Mouse (Mus musculus): ENCODE measurements around the gene Axin2.

Axin2 gene

DNA sequence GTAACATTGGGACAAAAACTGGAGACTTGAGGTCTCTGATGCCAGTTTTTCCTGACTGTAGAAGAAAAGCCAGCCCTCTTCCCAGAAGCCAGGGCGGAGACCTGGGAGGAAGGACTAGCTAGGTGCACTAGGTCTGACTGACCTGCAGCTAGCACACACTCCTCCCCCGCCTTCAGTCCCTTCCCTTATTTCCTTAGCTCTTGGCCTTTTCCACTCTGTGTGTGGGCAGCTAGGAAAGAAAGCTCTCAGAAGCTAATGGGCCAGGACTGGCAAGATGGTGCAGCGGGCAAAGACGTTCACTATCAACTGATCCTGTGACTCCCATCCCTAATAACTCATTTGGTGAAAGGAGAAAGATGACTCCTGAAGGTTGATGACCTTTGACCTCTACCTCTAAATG lies 17.8 kb upstream of the Axin2 start:
- DNase-seq (ENCODE audit: low spot score in 2 of 2) = no peak

DNA sequence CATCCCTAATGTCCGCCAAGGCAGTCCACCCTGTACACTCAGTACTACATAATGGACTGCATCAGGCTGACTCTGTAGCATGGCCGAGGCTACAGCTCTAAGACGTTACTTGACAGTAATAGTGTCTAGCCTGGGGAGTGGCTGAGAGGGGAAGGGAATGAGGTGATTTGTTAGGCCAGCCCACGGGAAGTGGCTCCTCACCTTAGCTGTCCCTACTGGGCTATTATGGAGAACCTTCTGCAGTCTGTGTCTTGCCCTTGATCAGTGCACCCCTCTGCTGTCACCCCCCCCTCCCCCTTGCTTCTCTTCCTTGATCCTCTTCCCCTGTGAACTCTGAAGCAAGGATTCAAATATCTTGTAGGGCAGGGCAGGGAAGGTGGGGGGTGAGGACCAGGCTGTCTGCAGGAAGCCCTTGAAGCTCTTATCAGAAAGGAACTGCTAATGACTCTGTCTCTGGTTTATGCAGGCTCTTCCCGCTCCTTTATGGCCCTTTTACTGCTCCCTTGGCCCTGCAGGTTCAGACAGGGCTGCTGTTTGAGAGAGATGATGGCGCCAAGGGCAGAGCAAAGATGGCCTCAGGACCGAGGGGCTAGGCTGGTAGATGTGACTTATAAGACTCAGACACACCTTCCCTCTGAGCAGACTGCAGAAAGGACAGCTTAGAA lies 13.4 kb upstream of the Axin2 start:
- DNase-seq (ENCODE audit: low spot score in 2 of 2) = no peak

DNA sequence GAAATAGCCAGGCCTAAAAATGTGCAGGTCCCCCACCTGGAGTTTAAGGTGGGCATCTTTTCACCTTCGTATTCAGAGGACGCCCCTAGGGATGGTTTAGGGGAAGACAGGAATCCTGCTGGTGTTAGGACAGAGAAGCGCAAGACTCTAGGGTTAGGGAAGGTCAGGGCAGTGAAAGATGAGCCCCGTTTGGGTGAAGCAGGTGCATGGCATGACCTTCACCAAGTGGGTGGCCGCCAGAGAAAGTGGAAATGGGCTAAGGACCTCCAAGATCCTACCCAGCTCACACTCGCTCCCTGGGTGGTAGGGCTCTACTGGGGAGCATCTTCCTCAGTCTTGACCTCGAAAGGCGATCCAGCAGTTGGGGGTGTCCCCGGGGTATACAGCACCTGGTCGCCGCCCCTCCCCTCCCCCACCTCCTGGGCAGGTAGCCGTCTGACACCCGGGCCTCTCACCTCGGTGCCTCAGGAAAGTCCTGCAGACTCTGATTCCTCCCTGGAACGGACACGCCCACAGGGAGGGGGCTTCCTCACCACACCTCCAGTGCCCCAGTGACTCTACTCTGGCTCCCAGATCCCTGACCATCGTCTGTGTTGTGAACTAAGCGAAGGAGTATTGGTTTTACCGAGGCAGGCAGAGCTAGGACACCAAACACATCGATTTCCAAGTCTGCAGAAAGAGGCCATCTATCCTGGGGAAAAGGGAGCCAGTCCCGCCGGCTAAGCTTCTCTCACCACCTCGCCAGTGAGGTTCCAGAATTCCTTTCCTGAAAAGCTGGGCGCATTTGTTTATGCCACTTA lies 10.6 kb upstream of the Axin2 start:
- no peak for DNase-seq (ENCODE audit: low spot score in 2 of 2)

DNA sequence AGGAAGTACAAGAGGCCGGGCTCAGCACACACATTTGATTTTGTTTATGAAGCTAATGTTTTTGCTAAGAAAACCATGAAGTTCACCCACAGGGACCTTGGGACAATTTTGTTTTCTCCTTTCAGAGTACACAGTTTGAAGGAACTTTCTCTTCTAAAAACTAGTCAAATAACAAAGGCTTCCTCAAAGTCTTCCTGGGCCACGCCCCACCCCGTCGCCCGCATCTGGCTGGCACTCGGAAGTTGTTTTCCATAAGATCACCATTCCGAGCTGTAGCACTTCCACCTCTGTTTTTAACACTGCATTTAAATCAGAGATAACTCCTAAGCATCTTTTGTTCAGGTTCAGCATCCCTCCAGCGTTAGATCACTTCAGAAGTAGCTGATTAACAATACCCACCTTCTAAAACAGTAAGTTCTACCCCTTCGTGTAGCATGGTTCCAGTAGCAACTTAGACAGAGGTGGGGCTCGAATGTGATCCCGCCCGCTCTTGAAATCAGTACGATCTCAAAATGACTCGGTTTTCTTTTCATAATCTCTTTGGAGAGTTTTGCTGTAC lies 9.7 kb upstream of the Axin2 start:
- DNase-seq (ENCODE audit: low spot score in 2 of 2) = no peak

DNA sequence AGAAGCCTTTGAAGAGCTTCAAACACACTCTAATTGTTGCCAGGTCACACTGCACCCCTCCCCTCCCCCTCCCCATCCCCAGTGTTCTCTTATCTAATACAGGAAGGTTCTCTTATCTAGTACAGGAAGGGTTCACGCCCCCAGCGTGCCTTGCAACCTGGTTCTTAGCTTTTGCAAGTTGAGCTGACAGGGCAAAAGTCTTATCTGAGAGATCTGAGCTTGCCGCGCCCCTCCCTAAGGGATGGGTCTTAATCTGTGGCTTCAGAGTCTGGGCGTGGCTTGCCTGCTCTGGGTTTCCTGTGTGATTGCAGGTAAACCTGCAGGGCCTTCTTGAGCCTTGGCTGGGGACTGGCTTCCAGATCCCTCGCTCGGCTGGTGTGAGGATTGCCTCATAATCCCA lies 9.2 kb upstream of the Axin2 start:
- no peak for DNase-seq (ENCODE audit: low spot score in 2 of 2)

DNA sequence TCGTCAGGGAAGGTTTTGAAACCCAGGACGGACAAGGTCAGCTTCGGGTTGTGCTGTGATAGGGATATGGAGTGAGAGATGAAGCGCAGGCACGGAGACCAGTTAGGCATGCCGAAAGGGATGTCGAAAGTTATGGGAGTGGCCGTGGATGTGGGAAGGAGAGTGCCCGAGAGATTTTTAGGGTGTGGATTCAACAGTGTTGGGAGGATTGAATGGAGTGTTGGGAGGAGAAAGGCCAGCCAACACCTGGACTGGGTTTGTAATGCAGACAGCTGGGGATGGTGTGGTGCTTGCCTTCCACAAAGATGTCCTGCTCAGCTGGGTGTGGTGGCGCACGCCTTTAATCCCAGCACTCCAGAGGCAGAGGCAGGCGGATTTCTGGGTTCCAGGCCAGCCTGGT lies 8.0 kb upstream of the Axin2 start:
- no peak for DNase-seq (ENCODE audit: low spot score in 2 of 2)

DNA sequence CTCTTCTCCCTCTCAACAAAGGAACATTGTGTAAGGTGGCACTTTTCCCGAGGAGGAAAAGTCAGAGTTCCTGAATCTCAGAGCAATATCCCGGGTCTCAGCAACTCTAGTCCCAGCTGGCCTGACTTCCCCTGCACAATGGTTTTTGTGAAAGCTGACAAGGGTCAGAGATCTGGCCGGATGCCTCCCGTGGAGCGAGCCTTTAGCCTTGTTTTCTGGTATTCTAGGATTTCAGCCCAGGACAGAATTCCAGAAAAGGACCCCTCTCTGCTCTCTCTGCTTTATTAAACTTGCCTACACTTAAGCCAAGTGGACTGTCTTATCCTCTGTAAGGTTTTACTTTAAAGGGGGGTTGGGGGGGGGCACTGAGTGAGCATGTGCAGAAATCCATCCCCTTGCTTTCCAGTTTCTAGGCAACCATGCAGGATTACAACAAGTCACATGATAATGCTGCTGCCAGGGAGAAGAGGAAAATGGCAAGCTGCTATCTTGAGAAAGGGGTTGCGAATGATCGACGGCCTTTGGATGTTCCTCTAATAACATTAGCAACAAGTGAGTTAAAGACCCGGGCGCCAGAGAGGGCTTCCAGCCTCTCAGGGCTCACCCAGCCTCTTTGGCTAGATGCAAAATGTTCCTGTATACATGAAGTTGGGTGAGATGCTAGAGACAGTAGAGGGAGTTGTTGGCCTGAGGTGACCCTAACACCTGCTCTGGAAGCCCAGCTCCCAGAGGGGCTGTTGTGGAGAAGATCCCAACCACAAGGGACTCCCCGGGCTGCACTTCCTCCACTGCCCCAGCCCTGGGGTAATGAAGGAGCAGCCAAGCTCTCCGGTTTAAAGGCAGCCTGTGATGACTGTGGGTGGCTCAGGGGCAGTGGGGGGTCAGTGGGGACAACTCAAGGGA lies 2.5 kb upstream of the Axin2 start:
- no peak for DNase-seq (ENCODE audit: low spot score in 2 of 2)

DNA sequence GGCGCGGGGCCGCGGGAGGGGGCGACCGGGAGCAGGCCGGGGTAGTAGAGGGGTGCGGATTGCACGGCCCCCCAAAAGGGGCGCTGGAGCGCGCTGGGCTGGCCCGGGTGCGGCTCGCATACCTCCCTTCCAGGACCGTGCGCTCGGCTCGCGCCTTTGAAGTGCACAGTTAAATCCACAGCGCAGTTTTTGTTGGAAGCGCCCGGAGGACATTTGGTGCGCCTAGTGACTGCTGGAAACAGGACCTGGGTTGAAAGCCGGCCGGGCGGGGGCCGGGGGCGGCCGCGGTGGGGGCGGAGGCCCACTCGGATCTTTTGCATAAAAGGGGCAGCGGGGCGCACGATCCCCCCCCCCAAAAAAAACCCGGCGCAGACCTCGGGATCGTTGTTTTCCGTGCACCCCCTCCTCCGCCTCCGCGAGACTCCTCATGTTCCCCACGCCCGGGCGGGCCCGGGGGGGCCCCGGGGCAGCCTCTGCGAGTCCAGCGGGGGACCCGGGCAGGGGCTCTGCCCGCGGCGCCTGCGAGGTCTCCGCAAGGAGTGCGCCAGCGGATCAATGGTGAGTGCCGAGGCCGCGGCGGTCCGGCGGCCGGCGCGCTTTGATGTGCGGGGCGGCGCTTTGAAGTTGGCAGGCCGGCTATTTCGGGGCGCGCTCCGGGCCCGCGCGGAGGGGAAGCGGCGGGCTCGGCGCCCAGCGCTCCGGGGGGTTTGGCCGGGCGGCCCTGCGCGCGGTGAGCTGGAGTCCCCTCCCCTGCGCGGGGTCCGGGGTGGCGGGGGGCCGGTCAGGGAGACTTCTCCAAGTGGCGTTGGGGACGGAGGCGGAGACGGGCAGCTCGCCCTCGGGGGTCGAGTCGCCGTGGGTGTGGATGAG lies 722 bp downstream of the Axin2 start:
- DNase-seq (ENCODE audit: low spot score in 2 of 2) = peak; percentile 77 to 80

DNA sequence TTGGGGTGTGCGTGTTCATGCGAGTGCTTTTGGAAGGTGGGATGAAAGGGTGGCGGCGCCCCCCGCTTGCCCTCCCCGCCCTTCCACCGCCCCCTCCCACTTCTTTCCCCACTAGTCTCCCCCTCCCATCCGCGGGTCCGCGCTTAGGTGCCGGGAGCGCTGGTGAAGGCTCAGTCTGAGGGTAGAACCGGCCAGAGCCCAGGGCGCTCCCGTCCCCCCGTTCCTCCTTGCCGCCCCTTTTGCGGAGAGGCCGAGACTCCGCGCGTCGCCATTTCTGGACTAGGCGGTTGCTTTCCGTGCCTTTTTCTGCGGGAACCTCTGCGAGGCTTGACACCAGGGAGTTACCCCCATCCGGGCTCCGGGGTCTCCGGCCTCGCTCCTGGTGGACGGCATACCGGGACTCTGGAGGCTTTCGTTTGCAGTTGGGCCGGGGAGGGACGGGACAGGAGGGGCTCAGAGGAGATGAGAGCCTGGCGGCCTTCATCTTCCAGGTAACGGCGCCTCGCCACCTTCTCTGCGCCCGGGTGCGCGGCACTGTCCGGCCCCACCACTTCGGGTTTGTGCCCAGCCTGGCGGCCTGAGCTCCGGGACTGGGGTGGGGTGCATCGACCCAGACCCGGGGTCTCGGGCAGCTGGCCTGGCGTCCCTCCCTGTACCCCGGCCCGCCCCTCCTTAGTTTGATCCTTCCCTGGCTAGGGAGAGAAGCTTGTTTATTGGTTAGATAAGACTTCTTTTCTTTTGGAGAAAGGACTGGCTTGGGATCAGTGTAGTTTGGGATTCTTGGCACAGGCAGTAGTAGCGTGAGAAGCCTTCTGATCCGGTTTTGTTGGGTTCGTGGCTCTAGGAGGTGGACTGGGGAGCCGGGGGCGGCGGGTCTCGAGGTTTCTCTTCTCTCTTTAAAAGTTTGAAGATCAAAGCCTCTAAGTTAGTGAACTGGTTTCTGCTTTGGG lies 1.6 kb downstream of the Axin2 start:
- DNase-seq (ENCODE audit: low spot score in 2 of 2) = peak in 1 of 2 experiments; percentile 51

DNA sequence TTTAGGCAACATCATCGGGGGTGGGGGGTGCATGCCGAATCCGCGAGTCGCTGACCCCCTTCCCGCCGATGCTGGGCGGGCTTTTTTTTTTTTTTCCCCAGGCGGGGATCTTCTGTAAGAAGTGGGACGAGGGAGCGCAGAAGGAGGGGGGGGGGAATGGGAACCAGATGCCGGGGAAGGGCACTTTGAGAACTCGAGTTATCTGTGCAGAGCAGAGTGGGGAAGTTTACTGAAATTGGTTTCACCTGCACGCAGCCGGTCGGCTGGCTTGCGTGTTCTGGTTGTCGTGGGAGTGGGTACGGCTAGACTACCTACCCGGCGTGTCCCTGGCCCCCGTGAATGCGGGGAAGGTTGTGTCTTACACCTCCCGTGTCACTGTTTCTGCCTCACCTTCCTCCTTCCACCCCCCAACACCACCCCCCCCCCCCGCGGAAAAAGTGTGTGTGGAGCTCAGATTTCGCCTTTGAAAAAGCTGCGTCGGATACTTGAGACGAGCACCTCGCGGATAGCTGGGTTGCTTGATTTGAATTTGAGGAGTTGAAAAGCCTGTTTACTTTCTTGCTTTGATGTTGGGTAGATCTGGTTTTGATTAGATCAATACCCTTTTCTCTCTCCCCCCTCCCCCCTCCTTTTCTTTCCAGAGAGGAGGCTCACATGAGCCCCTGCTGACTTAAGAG lies 2.5 kb downstream of the Axin2 start:
- DNase-seq (ENCODE audit: low spot score in 2 of 2) = no peak

DNA sequence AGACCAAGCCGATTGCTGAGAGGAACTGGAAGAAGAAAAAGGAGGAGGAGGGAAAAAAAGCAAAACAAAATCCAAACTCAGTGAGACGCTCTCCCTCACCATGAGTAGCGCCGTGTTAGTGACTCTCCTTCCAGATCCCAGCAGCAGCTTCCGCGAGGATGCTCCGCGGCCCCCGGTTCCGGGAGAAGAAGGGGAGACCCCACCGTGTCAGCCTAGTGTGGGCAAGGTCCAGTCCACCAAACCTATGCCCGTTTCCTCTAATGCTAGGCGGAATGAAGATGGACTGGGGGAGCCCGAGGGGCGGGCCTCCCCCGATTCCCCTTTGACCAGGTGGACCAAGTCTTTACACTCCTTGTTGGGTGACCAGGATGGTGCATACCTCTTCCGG lies 3.0 kb downstream of the Axin2 start:
- DNase-seq (ENCODE audit: low spot score in 2 of 2) = no peak

DNA sequence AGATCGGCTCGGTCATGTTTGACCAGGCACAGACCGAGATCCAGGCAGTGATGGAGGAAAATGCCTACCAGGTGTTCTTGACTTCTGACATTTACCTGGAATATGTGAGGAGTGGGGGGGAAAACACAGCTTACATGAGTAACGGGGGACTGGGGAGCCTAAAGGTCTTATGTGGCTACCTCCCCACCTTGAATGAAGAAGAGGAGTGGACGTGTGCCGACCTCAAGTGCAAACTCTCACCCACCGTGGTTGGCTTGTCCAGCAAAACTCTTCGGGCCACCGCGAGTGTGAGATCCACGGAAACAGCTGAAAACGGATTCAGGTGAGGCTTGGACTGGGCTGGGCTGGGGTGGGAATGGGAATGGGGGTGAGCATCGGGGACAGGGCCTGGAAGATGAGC lies 3.6 kb downstream of the Axin2 start:
- DNase-seq (ENCODE audit: low spot score in 2 of 2) = no peak

DNA sequence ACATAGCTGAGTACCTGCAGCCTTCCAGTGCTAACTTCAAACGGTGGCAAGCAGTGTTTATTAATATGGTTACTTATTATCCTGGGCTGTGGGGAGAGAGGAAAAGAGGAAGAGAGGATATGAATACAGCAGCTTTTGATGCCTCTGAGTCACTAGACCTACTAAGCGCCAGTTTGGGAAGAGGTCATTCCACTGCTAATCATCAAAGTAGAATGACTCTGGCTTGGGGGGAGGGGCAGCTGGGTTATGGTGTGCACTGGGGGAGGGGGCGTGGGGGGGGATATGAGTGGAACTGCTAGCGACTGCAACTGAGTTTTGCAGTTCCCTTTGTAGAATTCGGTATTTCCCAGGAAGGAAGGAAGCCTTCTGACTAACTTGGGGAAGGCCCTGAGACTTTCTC lies 4.2 kb downstream of the Axin2 start:
- no peak for DNase-seq (ENCODE audit: low spot score in 2 of 2)

DNA sequence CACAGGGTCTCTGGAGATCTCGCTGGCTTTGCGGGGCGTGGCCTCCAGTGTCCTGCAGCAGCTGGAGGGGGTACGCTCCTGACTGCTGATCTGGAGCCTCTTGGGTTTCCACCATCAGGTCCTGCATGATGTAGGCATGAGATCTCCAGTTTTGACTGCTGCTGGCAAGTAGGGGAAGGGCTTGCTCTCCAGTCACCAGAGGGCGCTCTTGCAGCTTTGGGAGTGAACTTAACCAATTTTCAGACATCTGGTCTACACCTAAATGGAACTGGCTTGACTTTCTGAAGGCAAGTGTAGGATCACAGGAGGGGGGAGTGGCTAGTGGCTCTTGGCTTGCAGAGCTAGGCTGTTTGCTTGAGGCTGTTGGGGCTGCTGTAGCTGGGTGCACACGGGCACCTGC lies 5.1 kb downstream of the Axin2 start:
- peak; percentile 73 to 78 for DNase-seq (ENCODE audit: low spot score in 2 of 2)

DNA sequence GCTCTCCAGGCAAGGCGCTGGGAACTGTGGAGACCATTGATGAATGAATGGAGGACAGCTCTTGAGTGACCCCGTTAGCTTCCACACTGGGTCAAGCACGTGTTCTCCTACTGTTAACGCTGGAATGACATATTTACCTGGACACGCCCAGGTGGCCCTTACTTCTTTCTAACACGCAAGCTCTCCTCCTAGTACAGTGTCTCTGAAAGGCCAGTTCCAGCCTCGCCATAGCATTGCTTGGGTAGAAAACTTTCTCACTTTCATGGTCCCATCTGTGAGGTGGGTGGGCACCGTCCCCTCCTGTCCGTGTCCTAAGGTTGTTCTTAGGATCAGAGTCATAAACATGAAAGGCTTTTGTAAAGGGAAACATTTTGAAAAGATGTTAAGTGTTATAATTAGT lies 5.7 kb downstream of the Axin2 start:
- DNase-seq (ENCODE audit: low spot score in 2 of 2) = no peak

DNA sequence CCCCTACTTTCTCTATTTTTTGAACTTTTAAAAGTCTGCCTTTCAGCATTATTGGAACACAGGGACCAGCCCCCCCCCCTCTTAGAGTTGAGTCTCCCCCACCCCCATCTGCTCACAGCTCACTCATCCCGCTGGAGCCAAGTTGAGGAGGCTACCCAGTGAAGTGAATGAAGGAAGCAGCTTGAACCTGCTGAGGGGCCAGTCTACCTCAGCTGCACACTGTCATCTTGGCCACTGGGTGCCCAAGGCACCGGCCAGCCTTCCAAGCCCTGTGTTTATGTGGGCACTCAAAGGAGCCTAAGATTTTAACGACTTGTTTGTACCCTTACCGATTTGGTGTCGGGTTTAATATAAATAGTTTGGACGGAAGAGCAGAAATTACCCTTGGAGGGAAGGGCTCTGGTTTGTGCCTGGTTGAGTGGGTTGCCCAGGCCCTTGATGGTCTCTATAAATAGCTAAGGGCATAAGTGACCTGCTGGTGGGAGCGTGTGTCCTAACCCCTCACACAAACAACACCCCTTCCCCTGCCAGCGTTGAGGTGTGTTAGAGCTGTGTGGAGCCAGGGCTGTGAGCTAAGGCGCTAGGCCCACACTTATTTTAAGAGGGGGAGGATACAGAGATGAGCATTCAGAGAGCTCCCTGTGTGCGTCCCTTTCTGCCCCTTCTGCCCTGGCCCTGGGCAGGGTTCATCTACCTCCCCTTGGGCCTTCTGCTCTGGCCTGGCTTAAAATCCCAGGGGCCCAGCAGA lies 6.4 kb downstream of the Axin2 start:
- DNase-seq (ENCODE audit: low spot score in 2 of 2) = peak in 1 of 2 experiments; percentile 6

DNA sequence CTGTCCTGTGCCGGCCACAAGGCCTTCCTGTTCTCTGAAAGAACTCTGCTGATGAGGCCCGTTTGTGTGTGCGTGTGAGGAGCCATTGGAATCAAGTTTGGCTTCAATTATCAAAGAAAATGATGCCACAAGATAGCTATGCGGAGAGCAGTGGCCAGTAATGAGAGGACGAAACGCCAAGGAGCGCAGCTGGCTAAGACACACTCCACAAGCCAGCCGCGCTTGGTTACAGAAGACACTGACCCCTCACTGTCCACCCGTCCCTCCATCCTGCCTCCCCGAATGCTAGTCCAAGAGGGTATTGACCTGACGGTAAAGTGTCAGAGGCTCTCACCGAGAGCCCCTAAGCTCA lies 6.9 kb downstream of the Axin2 start:
- DNase-seq (ENCODE audit: low spot score in 2 of 2) = no peak

DNA sequence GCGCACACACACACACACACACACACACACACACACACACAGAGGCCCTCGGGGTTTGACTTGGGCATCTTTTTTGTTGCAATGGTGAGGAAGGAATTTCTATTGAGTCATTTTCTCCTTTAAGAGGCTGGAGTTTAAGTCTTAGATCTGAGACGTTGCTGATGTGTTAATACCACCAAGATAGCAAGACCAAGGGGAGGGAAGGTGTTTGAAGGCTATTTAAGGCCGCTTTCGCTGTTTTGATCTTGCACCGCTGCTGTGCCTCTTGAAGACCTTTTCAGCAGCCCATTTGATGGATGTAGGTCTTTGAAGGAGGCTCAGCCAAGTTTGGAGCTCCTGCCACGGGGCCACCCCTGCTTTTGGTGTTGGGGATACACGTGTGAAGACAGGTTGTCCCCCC lies 7.9 kb downstream of the Axin2 start:
- no peak for DNase-seq (ENCODE audit: low spot score in 2 of 2)

DNA sequence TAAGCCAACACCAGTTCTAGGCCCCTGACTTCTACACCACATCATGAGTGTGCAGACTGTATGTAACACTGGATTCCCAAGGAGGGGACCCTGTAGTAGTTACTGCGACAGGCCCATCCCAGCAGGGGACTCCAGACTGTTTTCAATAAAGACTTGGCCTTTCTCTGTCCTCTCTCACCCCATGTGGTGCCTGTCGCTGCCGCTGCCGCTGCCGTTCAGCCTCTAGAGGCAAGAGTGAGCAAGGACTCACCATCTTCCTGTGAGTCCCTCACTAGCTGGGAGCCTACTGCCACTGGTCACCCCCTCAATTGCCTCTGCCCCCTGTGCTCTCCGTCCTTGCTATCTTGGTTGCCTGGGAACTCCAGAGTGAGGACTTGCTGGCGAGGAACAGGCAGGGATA lies 8.6 kb downstream of the Axin2 start:
- peak in 1 of 2 experiments; percentile 20 for DNase-seq (ENCODE audit: low spot score in 2 of 2)
